8 mouse cellular contexts compared by ENCODE assay signal in genomic region chr8:123331810-123332209, GRCm38 (mm10). TPM values are rescaled to one million over a fixed set of nuclear protein-coding genes. Genes with fewer than 3 reads are reported as not detected.
DNase-seq lines count a peak whose midpoint lies in the region; ATAC-seq and TF ChIP-seq lines count a peak whose summit lies in the region.
"Had no signal": no experiment of that assay in that cellular context is flagged by ENCODE, and none has a peak within 500 bp of the region (broad histone marks: within the 10 kb centered on the region; RNA-seq: fewer than 3 reads in every experiment).

No protein-coding gene starts in this region.

- DNase-seq in thymus, postnatal 0 days (ENCODE audit: low spot score), result peak; percentile 40
- DNase-seq in thymus, adult 18-20 months, result no peak
- no peak for DNase-seq in forebrain, postnatal 0 days
- DNase-seq in right cerebral cortex, postnatal 4 days, result no peak
- DNase-seq: gastrocnemius, postnatal 10 days had no signal

- peak; percentile 34 for ATAC-seq in forebrain, postnatal 0 days
- no peak for ATAC-seq in liver, embryonic 16.5 days (ENCODE audit: low read depth)
- ATAC-seq in frontal cortex, adult (ENCODE audit: low TSS enrichment), result no peak
- ATAC-seq in CD4-positive, CD25-positive, alpha-beta regulatory T cell, adult 4 months, result no peak

- H3K27ac ChIP-seq in forebrain, postnatal 0 days (ENCODE audit: low read depth, low read length), result peak overlapping the region; percentile 90
- H3K27ac ChIP-seq in liver, embryonic 16.5 days (ENCODE audit: low read length), result peak overlapping the region; percentile 66

- no peaks in the 10 kb centered on the region for H3K36me3 ChIP-seq in forebrain, postnatal 0 days (ENCODE audit: insufficient read depth)
- no peaks in the 10 kb centered on the region for H3K36me3 ChIP-seq in liver, embryonic 16.5 days (ENCODE audit: control insufficient read depth, insufficient read depth)

- TF ChIP-seq CTCF in forebrain, postnatal 0 days (IDR thresholded peaks at IDR 0.05; ENCODE audit: low read depth), result no peak

- peaks cover 8% of the 10 kb centered on the region for H3K4me1 ChIP-seq in forebrain, postnatal 0 days (ENCODE audit: insufficient read depth)
- H3K4me1 ChIP-seq in liver, embryonic 16.5 days (ENCODE audit: control insufficient read depth, low read depth, low read length), result peaks cover 29% of the 10 kb centered on the region

- peak overlapping the region; percentile 65 for H3K4me2 ChIP-seq in forebrain, postnatal 0 days (ENCODE audit: low read depth)
- peak overlapping the region; percentile 97 for H3K4me2 ChIP-seq in liver, embryonic 16.5 days (ENCODE audit: low read depth, low read length)

- no peaks in the 10 kb centered on the region for H3K9me3 ChIP-seq in forebrain, postnatal 0 days (ENCODE audit: low read length)
- H3K9me3 ChIP-seq in liver, embryonic 16.5 days (replicated peaks; ENCODE audit: control insufficient read depth, low read length), result no peaks in the 10 kb centered on the region

- peak overlapping the region; percentile 81 for H3K4me3 ChIP-seq in forebrain, postnatal 0 days (ENCODE audit: low read depth, low read length)
- peak overlapping the region; percentile 71 for H3K4me3 ChIP-seq in liver, embryonic 16.5 days (ENCODE audit: low read depth, low read length)

- no peaks in the 10 kb centered on the region for H3K27me3 ChIP-seq in forebrain, postnatal 0 days (ENCODE audit: insufficient read depth, low read length)
- peaks cover 6% of the 10 kb centered on the region for H3K27me3 ChIP-seq in liver, embryonic 16.5 days (ENCODE audit: control insufficient read depth, insufficient read depth, low read depth, low read length)

- H3K9ac ChIP-seq in forebrain, postnatal 0 days, result peak overlapping the region; percentile 70
- no peak overlapping the region for H3K9ac ChIP-seq in liver, embryonic 16.5 days (ENCODE audit: low read depth, low read length)

- 20% methylated on average over 8 of the region's 8 CpGs for WGBS in forebrain, postnatal 0 days
- WGBS in liver, embryonic 16.5 days (ENCODE audit: insufficient replicate concordance), result 19% methylated on average over 8 of the region's 8 CpGs

RNA-seq across cellular contexts. Expression of gene Spire2, which starts 0.7 kb away (rescaled TPM):
- polyA plus RNA-seq in thymus, postnatal 0 days (2015; fragmentation: Nextera tagmentation; extraction: Ambion mirVana), result 1.3 and 1.4 TPM in 2 replicates
- total RNA-seq in forebrain, postnatal 0 days (2014; rRNA removed), result 37.0 and 37.8 TPM in 2 replicates
- polyA plus RNA-seq in forebrain, postnatal 0 days (2015; fragmentation: Nextera tagmentation; extraction: Ambion mirVana), result 21.3 and 24.2 TPM in 2 replicates
- 2.3 and 2.4 TPM in 2 replicates for polyA plus RNA-seq in liver, embryonic 16.5 days (2015; fragmentation: Nextera tagmentation; extraction: Ambion mirVana)
- polyA plus RNA-seq in CD4-positive, CD25-positive, alpha-beta regulatory T cell, adult 4 months (2017; shearing (Covaris generic)), result not detected

RNA-seq across cellular contexts. Expression of gene Fanca, which starts 13.4 kb away (rescaled TPM):
- 22.0 and 22.5 TPM in 2 replicates for polyA plus RNA-seq in thymus, postnatal 0 days (2015; fragmentation: Nextera tagmentation; extraction: Ambion mirVana)
- 5.0 and 5.6 TPM in 2 replicates for total RNA-seq in forebrain, postnatal 0 days (2014; rRNA removed)
- polyA plus RNA-seq in forebrain, postnatal 0 days (2015; fragmentation: Nextera tagmentation; extraction: Ambion mirVana), result 2.6 and 2.7 TPM in 2 replicates
- polyA plus RNA-seq in liver, embryonic 16.5 days (2015; fragmentation: Nextera tagmentation; extraction: Ambion mirVana), result 14.4 and 14.8 TPM in 2 replicates
- 1 to 10 TPM; 5.9 to 7.9 TPM for polyA plus RNA-seq in CD4-positive, CD25-positive, alpha-beta regulatory T cell, adult 4 months (2017; shearing (Covaris generic))

RNA-seq across cellular contexts. Expression of gene Tcf25, which starts 41.7 kb away (rescaled TPM):
- polyA plus RNA-seq in thymus, postnatal 0 days (2015; fragmentation: Nextera tagmentation; extraction: Ambion mirVana), result 155 and 165 TPM in 2 replicates
- total RNA-seq in forebrain, postnatal 0 days (2014; rRNA removed), result 434 and 487 TPM in 2 replicates
- 275 and 296 TPM in 2 replicates for polyA plus RNA-seq in forebrain, postnatal 0 days (2015; fragmentation: Nextera tagmentation; extraction: Ambion mirVana)
- polyA plus RNA-seq in liver, embryonic 16.5 days (2015; fragmentation: Nextera tagmentation; extraction: Ambion mirVana), result 54.0 and 58.0 TPM in 2 replicates
- polyA plus RNA-seq in CD4-positive, CD25-positive, alpha-beta regulatory T cell, adult 4 months (2017; shearing (Covaris generic)), result 10 to 100 TPM; 83.1 to 91.9 TPM
